Mouse (Mus musculus): ENCODE data around the gene Usp37. TPM values are rescaled to one million over a fixed set of nuclear protein-coding genes. Genes with fewer than 3 reads are reported as not detected.
A peak's percentile ranks its signal among the peaks of the same experiment; 100 is the strongest.

The Usp37 gene
- polyA plus RNA-seq, 2 experiments, result 14.2 to 30.3 TPM

GRCm38 (mm10) chr1:74388398-74388920, 155.6 kb downstream of the Usp37 start:
- Histone ChIP-seq H3K9ac (ENCODE audit: low read depth, low read length, severe bottlenecking) (no peak overlapping the region), H3K4me1 (ENCODE audit: control insufficient read depth, insufficient read depth, low read length) (peaks cover 21% of the 10 kb centered on the region), H3K27me3 (ENCODE audit: control insufficient read depth, insufficient read depth, low read length) (no peaks in the 10 kb centered on the region), H3K36me3 (ENCODE audit: control insufficient read depth, insufficient read depth, low read length) (peaks cover 5% of the 10 kb centered on the region), H3K4me3 (replicated peaks; ENCODE audit: low read length) (no peak overlapping the region), H3K4me2 (replicated peaks; ENCODE audit: low read depth, low read length, severe bottlenecking) (no peak overlapping the region), H3K27ac (replicated peaks; ENCODE audit: low read depth, low read length) (no peak overlapping the region), H3K9me3 (ENCODE audit: control insufficient read depth, low read length) (no peaks in the 10 kb centered on the region)
- TF ChIP-seq POLR2A (IDR thresholded peaks at IDR 0.05; ENCODE audit: borderline replicate concordance, extremely low read depth, insufficient read depth, insufficient read length), result no peak
- 74% methylated on average over 7 of the region's 7 CpGs for WGBS
- DNase-seq (ENCODE audit: low spot score) (no peak), ATAC-seq (ENCODE audit: low FRiP score, low read depth) (no peak)

DNA sequence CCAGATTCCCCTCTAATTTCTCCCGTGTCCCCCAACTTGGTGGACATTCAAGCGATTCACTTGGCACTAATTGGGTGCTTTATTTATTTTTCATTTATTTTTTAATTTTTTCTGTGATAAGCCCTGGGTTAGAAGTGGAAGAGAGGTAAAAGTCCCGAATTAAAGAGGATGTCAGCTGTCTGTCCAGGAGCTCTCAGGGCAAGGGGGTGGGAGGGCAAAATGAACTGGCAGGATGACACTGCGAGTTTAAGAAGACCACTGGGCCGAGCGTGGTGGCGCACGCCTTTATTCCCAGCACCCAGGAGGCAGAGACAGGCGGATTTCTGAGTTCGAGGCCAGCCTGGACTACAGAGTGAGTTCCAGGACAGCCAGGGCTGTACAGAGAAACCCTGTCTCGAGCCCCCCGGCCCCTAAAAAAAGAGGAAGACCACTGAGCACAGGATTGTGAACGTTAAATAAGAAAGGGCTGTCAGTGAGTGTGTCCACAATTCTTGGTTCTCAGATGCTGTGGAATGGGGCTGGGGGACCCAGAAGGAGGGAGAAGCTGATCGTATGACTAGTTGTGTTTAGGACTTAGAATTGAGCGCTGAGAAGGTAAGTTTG, 156.6 kb downstream of the Usp37 start:
- 54% methylated on average over 15 of the region's 15 CpGs for WGBS
- TF ChIP-seq POLR2A (IDR thresholded peaks at IDR 0.05; ENCODE audit: borderline replicate concordance, extremely low read depth, insufficient read depth, insufficient read length), result no peak
- Histone ChIP-seq H3K36me3 (ENCODE audit: control insufficient read depth, insufficient read depth, low read length) (no peaks in the 10 kb centered on the region), H3K27me3 (ENCODE audit: control insufficient read depth, insufficient read depth, low read length) (no peaks in the 10 kb centered on the region), H3K9me3 (ENCODE audit: control insufficient read depth, low read length) (no peaks in the 10 kb centered on the region), H3K4me2 (replicated peaks; ENCODE audit: low read depth, low read length, severe bottlenecking) (peak overlapping the region; percentile 66; the same call in 1 of the 2 replicates), H3K4me1 (ENCODE audit: control insufficient read depth, insufficient read depth, low read length) (peaks cover 12% of the 10 kb centered on the region), H3K27ac (replicated peaks; ENCODE audit: low read depth, low read length) (peak overlapping the region; percentile 98), H3K4me3 (replicated peaks; ENCODE audit: low read length) (peak overlapping the region; percentile 51), H3K9ac (ENCODE audit: low read depth, low read length, severe bottlenecking) (peak overlapping the region; percentile 62; the same call in 1 of the 2 replicates)
- no peak for DNase-seq (ENCODE audit: low spot score)
- no peak for ATAC-seq (ENCODE audit: low FRiP score, low read depth)

DNA sequence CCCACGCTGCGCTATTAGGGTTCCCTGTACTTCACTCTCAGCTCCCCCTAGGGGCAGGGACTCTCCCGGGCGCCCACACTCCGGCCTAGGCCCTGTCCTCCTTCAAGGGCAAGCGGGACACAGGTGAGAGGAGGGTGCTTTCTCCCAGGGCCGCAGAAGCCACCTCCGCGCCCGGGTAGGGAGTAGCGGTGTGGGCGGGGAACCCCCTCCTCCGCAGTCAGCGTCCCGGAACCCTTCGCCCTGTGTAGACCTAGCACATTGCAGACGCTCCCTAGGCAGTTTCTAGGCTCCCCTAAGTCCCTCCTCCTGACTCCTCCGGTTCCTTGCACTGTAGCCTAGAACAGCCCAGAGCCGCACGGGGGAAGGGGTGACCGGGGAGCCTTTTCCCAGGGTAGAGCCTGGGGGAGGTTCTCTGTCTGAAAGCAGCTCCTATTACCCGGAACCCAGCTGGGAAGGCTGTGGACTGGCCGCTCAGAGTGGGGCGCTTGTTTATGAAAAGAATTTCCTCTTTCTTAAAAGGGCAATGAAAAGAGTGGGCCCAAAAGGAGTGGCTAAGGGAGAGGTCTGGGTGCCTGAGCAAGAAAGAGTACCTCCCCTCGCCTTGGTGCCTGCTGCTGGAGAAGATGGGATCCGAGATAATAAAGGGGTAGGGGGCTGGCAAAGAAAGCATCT, 157.2 kb downstream of the Usp37 start:
- H3K9me3 ChIP-seq (ENCODE audit: control insufficient read depth, low read length), result no peaks in the 10 kb centered on the region
- H3K4me2 ChIP-seq (replicated peaks; ENCODE audit: low read depth, low read length, severe bottlenecking), result peak overlapping the region; percentile 66
- DNase-seq (ENCODE audit: low spot score) (peak; percentile 98), ATAC-seq (ENCODE audit: low FRiP score, low read depth) (peak; percentile 89)
- H3K36me3 ChIP-seq (ENCODE audit: control insufficient read depth, insufficient read depth, low read length), result no peaks in the 10 kb centered on the region
- peak overlapping the region; percentile 98 for H3K27ac ChIP-seq (replicated peaks; ENCODE audit: low read depth, low read length)
- TF ChIP-seq POLR2A (IDR thresholded peaks at IDR 0.05; ENCODE audit: borderline replicate concordance, extremely low read depth, insufficient read depth, insufficient read length), result 0 out of 2 replicates have a peak, but pooled peaks have one; percentile 45
- WGBS, result under 1% methylated on average over 26 of the region's 26 CpGs
- H3K4me3 ChIP-seq (replicated peaks; ENCODE audit: low read length), result peak overlapping the region; percentile 51
- H3K9ac ChIP-seq (ENCODE audit: low read depth, low read length, severe bottlenecking), result peak overlapping the region; percentile 62
- H3K4me1 ChIP-seq (ENCODE audit: control insufficient read depth, insufficient read depth, low read length), result peaks cover 12% of the 10 kb centered on the region
- no peaks in the 10 kb centered on the region for H3K27me3 ChIP-seq (ENCODE audit: control insufficient read depth, insufficient read depth, low read length)

DNA sequence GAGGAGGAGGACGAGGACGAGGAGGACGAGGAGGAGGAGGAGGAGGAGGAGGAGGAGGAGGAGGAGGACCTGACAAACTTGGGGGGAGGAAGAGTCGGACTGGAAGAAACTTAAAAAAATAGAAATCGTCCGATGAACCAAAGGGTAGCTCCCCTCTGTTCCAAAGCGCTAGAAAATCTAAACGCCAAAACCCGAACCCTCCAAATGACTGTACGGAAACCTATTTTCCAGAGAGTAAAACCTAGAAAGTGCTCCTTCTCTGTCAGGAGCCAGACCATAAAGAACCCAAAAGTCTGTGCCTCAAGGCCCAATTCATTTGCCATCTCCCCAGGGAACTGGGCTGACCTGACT, 157.7 kb downstream of the Usp37 start:
- no peak for ATAC-seq (ENCODE audit: low FRiP score, low read depth)
- peak overlapping the region; percentile 51 for H3K4me3 ChIP-seq (replicated peaks; ENCODE audit: low read length)
- H3K27ac ChIP-seq (replicated peaks; ENCODE audit: low read depth, low read length), result peak overlapping the region; percentile 98
- H3K9ac ChIP-seq (ENCODE audit: low read depth, low read length, severe bottlenecking), result peak overlapping the region; percentile 62
- no peaks in the 10 kb centered on the region for H3K9me3 ChIP-seq (ENCODE audit: control insufficient read depth, low read length)
- no peaks in the 10 kb centered on the region for H3K27me3 ChIP-seq (ENCODE audit: control insufficient read depth, insufficient read depth, low read length)
- no peaks in the 10 kb centered on the region for H3K36me3 ChIP-seq (ENCODE audit: control insufficient read depth, insufficient read depth, low read length)
- 44% methylated on average over 7 of the region's 10 CpGs for WGBS
- peaks cover 12% of the 10 kb centered on the region for H3K4me1 ChIP-seq (ENCODE audit: control insufficient read depth, insufficient read depth, low read length)
- no peak for DNase-seq (ENCODE audit: low spot score)
- TF ChIP-seq POLR2A (IDR thresholded peaks at IDR 0.05; ENCODE audit: borderline replicate concordance, extremely low read depth, insufficient read depth, insufficient read length), result no peak
- H3K4me2 ChIP-seq (replicated peaks; ENCODE audit: low read depth, low read length, severe bottlenecking), result peak overlapping the region; percentile 66

GRCm38 (mm10) chr1:74385531-74385930, 158.6 kb downstream of the Usp37 start:
- peaks cover 9% of the 10 kb centered on the region for H3K4me1 ChIP-seq (ENCODE audit: control insufficient read depth, insufficient read depth, low read length)
- H3K9ac ChIP-seq (ENCODE audit: low read depth, low read length, severe bottlenecking), result no peak overlapping the region
- TF ChIP-seq POLR2A (IDR thresholded peaks at IDR 0.05; ENCODE audit: borderline replicate concordance, extremely low read depth, insufficient read depth, insufficient read length), result no peak
- H3K4me2 ChIP-seq (replicated peaks; ENCODE audit: low read depth, low read length, severe bottlenecking), result no peak overlapping the region
- H3K27me3 ChIP-seq (ENCODE audit: control insufficient read depth, insufficient read depth, low read length), result no peaks in the 10 kb centered on the region
- no peak overlapping the region for H3K27ac ChIP-seq (replicated peaks; ENCODE audit: low read depth, low read length)
- ATAC-seq (ENCODE audit: low FRiP score, low read depth), result no peak
- no peak for DNase-seq (ENCODE audit: low spot score)
- WGBS, result 89% methylated on average over 8 of the region's 8 CpGs
- H3K4me3 ChIP-seq (replicated peaks; ENCODE audit: low read length), result no peak overlapping the region
- H3K36me3 ChIP-seq (ENCODE audit: control insufficient read depth, insufficient read depth, low read length), result no peaks in the 10 kb centered on the region
- H3K9me3 ChIP-seq (ENCODE audit: control insufficient read depth, low read length), result no peaks in the 10 kb centered on the region

MicroRNAs encoded within 50 kb of the gene (microRNA counts, 519-probe panel; counts per million panel counts)
- microRNA mmu-miR-26b, result 3,785 counts per million, percentile 78 among the panel's probes with 10 or more counts

Small RNA genes lying within 50 kb of the gene (microRNA-seq; reads per million reads assigned to microRNA genes)
- not detected for gene Gm25035
- 29,864 reads per million, percentile 97 among the genes with 10 or more reads in this experiment for gene Mir26b

Other genes starting within 250 kb of the Usp37 start
- gene Tmbim1, start 238.7 kb downstream of the Usp37 start, polyA plus RNA-seq (2012; rRNA removed), result 48.0 and 102 TPM in 2 replicates
- gene Tmbim1, start 238.7 kb downstream of the Usp37 start, polyA plus RNA-seq (2014; fragmentation: Nextera tagmentation; extraction: Ambion mirVana), result 37.7 and 41.7 TPM in 2 replicates
- 3.8 and 4.2 TPM in 2 replicates for gene Catip, start 182.2 kb downstream of the Usp37 start, polyA plus RNA-seq (2012; rRNA removed)
- gene Catip, start 182.2 kb downstream of the Usp37 start, polyA plus RNA-seq (2014; fragmentation: Nextera tagmentation; extraction: Ambion mirVana), result 0.73 and 1.8 TPM in 2 replicates
- gene Slc11a1, start 169.1 kb downstream of the Usp37 start, polyA plus RNA-seq (2012; rRNA removed), result 7.2 and 8.0 TPM in 2 replicates
- gene Slc11a1, start 169.1 kb downstream of the Usp37 start, polyA plus RNA-seq (2014; fragmentation: Nextera tagmentation; extraction: Ambion mirVana), result 3.2 and 3.5 TPM in 2 replicates
- gene Ctdsp1, start 152.8 kb downstream of the Usp37 start, polyA plus RNA-seq (2012; rRNA removed), result 138 and 177 TPM in 2 replicates
- 96.4 and 109 TPM in 2 replicates for gene Ctdsp1, start 152.8 kb downstream of the Usp37 start, polyA plus RNA-seq (2014; fragmentation: Nextera tagmentation; extraction: Ambion mirVana)
- 0.14 and 0.73 TPM in 2 replicates for gene Vil1, start 134.9 kb downstream of the Usp37 start, polyA plus RNA-seq (2012; rRNA removed)
- gene Vil1, start 134.9 kb downstream of the Usp37 start, polyA plus RNA-seq (2014; fragmentation: Nextera tagmentation; extraction: Ambion mirVana), result 0.08 and 0.10 TPM in 2 replicates
- 56.1 and 59.3 TPM in 2 replicates for gene Cnot9, start 38.2 kb downstream of the Usp37 start, polyA plus RNA-seq (2012; rRNA removed)
- 64.8 and 66.9 TPM in 2 replicates for gene Cnot9, start 38.2 kb downstream of the Usp37 start, polyA plus RNA-seq (2014; fragmentation: Nextera tagmentation; extraction: Ambion mirVana)
- gene Plcd4, start 1.4 kb downstream of the Usp37 start, polyA plus RNA-seq (2012; rRNA removed), result 0.43 and 0.53 TPM in 2 replicates
- 0.99 and 2.1 TPM in 2 replicates for gene Plcd4, start 1.4 kb downstream of the Usp37 start, polyA plus RNA-seq (2014; fragmentation: Nextera tagmentation; extraction: Ambion mirVana)
- 21.2 and 28.9 TPM in 2 replicates for gene Zfp142, start 44.0 kb upstream of the Usp37 start, polyA plus RNA-seq (2012; rRNA removed)
- gene Zfp142, start 44.0 kb upstream of the Usp37 start, polyA plus RNA-seq (2014; fragmentation: Nextera tagmentation; extraction: Ambion mirVana), result 7.5 and 7.9 TPM in 2 replicates
- gene Bcs1l, start 44.0 kb upstream of the Usp37 start, polyA plus RNA-seq (2012; rRNA removed), result 22.4 and 24.0 TPM in 2 replicates
- 16.6 and 21.3 TPM in 2 replicates for gene Bcs1l, start 44.0 kb upstream of the Usp37 start, polyA plus RNA-seq (2014; fragmentation: Nextera tagmentation; extraction: Ambion mirVana)
- 129 and 132 TPM in 2 replicates for gene Rnf25, start 57.1 kb upstream of the Usp37 start, polyA plus RNA-seq (2012; rRNA removed)
- gene Rnf25, start 57.1 kb upstream of the Usp37 start, polyA plus RNA-seq (2014; fragmentation: Nextera tagmentation; extraction: Ambion mirVana), result 7.1 and 10.0 TPM in 2 replicates
- 9.8 and 15.3 TPM in 2 replicates for gene Stk36, start 57.2 kb upstream of the Usp37 start, polyA plus RNA-seq (2012; rRNA removed)
- 7.6 and 8.3 TPM in 2 replicates for gene Stk36, start 57.2 kb upstream of the Usp37 start, polyA plus RNA-seq (2014; fragmentation: Nextera tagmentation; extraction: Ambion mirVana)
- 36.7 and 45.6 TPM in 2 replicates for gene Ttll4, start 117.5 kb upstream of the Usp37 start, polyA plus RNA-seq (2012; rRNA removed)
- gene Ttll4, start 117.5 kb upstream of the Usp37 start, polyA plus RNA-seq (2014; fragmentation: Nextera tagmentation; extraction: Ambion mirVana), result 18.5 and 22.2 TPM in 2 replicates
- 16.1 TPM in 2 replicates for gene Cyp27a1, start 169.3 kb upstream of the Usp37 start, polyA plus RNA-seq (2012; rRNA removed)
- gene Cyp27a1, start 169.3 kb upstream of the Usp37 start, polyA plus RNA-seq (2014; fragmentation: Nextera tagmentation; extraction: Ambion mirVana), result 11.6 and 12.2 TPM in 2 replicates
- gene Prkag3, start 204.9 kb upstream of the Usp37 start, polyA plus RNA-seq (2012; rRNA removed), result 4.3 and 5.1 TPM in 2 replicates
- 1.4 and 2.5 TPM in 2 replicates for gene Prkag3, start 204.9 kb upstream of the Usp37 start, polyA plus RNA-seq (2014; fragmentation: Nextera tagmentation; extraction: Ambion mirVana)
- 39.9 and 42.8 TPM in 2 replicates for gene Wnt6, start 227.6 kb upstream of the Usp37 start, polyA plus RNA-seq (2012; rRNA removed)
- 51.8 and 54.3 TPM in 2 replicates for gene Wnt6, start 227.6 kb upstream of the Usp37 start, polyA plus RNA-seq (2014; fragmentation: Nextera tagmentation; extraction: Ambion mirVana)
- 3.8 and 4.7 TPM in 2 replicates for gene Wnt10a, start 247.2 kb upstream of the Usp37 start, polyA plus RNA-seq (2012; rRNA removed)
- gene Wnt10a, start 247.2 kb upstream of the Usp37 start, polyA plus RNA-seq (2014; fragmentation: Nextera tagmentation; extraction: Ambion mirVana), result 8.3 and 9.3 TPM in 2 replicates

Data from limb, embryonic 14.5 days (tissue).